Mouse (Mus musculus): ENCODE measurements around the gene Tie1. TPM values are rescaled to one million over a fixed set of nuclear protein-coding genes. Genes with fewer than 3 reads are reported as not detected.

Tie1 gene
- polyA plus RNA-seq, 1 experiment = 12.8 TPM

- Histone ChIP-seq H3K27me3 (ENCODE audit: control insufficient read depth, insufficient read depth, low read length) (no peaks in the 10 kb centered on the region), H3K4me3 (replicated peaks; ENCODE audit: insufficient read depth, low read depth, low read length) (no peak overlapping the region), H3K4me1 (ENCODE audit: control insufficient read depth, insufficient read depth, low read length) (peaks cover 10% of the 10 kb centered on the region), H3K27ac (ENCODE audit: insufficient read depth, low read length) (no peak overlapping the region)
- 80% methylated on average over 1 of the region's 1 CpGs for WGBS
- no peak for DNase-seq
- no peak for TF ChIP-seq POLR2A (IDR thresholded peaks at IDR 0.05; ENCODE audit: borderline replicate concordance, insufficient read depth, low read length)
- no peak for TF ChIP-seq CTCF (IDR thresholded peaks at IDR 0.05; ENCODE audit: borderline replicate concordance, insufficient read depth, low read depth, low read length)
Measured at GRCm38 (mm10) chr4:118425374-118425773, 64.5 kb downstream of the Tie1 start.

DNA sequence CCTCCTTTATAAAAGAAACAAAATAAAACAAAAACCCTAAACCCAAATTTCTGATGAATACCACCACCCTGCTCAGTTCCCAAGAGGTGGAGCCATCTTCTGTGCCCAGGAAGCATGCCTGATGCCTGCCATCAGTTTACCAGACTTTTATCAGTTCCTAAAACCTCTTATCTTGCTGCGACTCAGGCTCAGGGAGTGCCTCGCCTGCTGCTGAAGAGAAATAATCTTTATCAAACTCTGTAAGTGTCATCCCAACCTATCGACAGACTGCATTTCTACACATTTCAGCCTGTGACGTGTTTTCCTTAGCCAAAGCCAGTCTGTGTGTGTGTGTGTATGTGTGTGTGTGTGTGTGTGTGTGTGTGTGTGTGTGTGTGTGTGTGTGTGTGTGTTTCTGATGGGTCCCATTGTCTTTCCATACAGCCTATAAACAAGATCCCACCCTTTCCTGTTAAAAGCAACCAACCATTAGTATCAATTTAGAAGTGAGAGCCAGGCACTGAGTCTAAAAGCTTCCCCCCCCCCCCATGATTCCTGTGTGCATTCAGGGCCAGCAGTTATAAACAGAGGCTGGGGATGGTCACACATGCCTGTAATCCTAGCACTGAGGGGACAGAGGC, 65.2 kb downstream of the Tie1 start:
- no peak overlapping the region for H3K27ac ChIP-seq (ENCODE audit: insufficient read depth, low read length)
- no peak for DNase-seq
- TF ChIP-seq POLR2A (IDR thresholded peaks at IDR 0.05; ENCODE audit: borderline replicate concordance, insufficient read depth, low read length) (no peak), CTCF (IDR thresholded peaks at IDR 0.05; ENCODE audit: borderline replicate concordance, insufficient read depth, low read depth, low read length) (no peak)
- H3K27me3 ChIP-seq (ENCODE audit: control insufficient read depth, insufficient read depth, low read length) = no peaks in the 10 kb centered on the region
- H3K4me3 ChIP-seq (replicated peaks; ENCODE audit: insufficient read depth, low read depth, low read length) = no peak overlapping the region
- peaks cover 10% of the 10 kb centered on the region for H3K4me1 ChIP-seq (ENCODE audit: control insufficient read depth, insufficient read depth, low read length)
- WGBS = 87% methylated on average over 4 of the region's 4 CpGs

GRCm38 (mm10) chr4:118421384-118421783, 68.5 kb downstream of the Tie1 start:
- no peak for TF ChIP-seq POLR2A (IDR thresholded peaks at IDR 0.05; ENCODE audit: borderline replicate concordance, insufficient read depth, low read length)
- no peak for TF ChIP-seq CTCF (IDR thresholded peaks at IDR 0.05; ENCODE audit: borderline replicate concordance, insufficient read depth, low read depth, low read length)
- H3K4me3 ChIP-seq (replicated peaks; ENCODE audit: insufficient read depth, low read depth, low read length) = no peak overlapping the region
- WGBS = 95% methylated on average over 3 of the region's 3 CpGs
- H3K27ac ChIP-seq (ENCODE audit: insufficient read depth, low read length) = no peak overlapping the region
- no peaks in the 10 kb centered on the region for H3K27me3 ChIP-seq (ENCODE audit: control insufficient read depth, insufficient read depth, low read length)
- H3K4me1 ChIP-seq (ENCODE audit: control insufficient read depth, insufficient read depth, low read length) = no peaks in the 10 kb centered on the region
- DNase-seq = no peak

Other genes with a start within 250 kb of the Tie1 start
- 24.5 and 26.9 TPM in 2 replicates for gene Ptprf, start 198.7 kb downstream of the Tie1 start, polyA plus RNA-seq (2012; rRNA removed)
- gene Szt2, start 80.8 kb downstream of the Tie1 start, polyA plus RNA-seq (2012; rRNA removed) = 38.0 and 38.6 TPM in 2 replicates
- gene Med8, start 80.7 kb downstream of the Tie1 start, polyA plus RNA-seq (2012; rRNA removed) = 61.0 and 65.8 TPM in 2 replicates
- 79.1 and 85.4 TPM in 2 replicates for gene Elovl1, start 62.0 kb downstream of the Tie1 start, polyA plus RNA-seq (2012; rRNA removed)
- gene Cdc20, start 52.7 kb downstream of the Tie1 start, polyA plus RNA-seq (2012; rRNA removed) = 3.4 and 3.6 TPM in 2 replicates
- 0.05 TPM in 2 replicates for gene Mpl, start 32.5 kb downstream of the Tie1 start, polyA plus RNA-seq (2012; rRNA removed)
- not detected in 2 replicates for gene 2610528J11Rik, start 36.9 kb upstream of the Tie1 start, polyA plus RNA-seq (2012; rRNA removed)
- 43.5 and 60.1 TPM in 2 replicates for gene Tmem125, start 54.0 kb upstream of the Tie1 start, polyA plus RNA-seq (2012; rRNA removed)
- 0.27 and 0.36 TPM in 2 replicates for gene Cfap57, start 130.7 kb upstream of the Tie1 start, polyA plus RNA-seq (2012; rRNA removed)
- 61.9 and 64.0 TPM in 2 replicates for gene Ebna1bp2, start 130.7 kb upstream of the Tie1 start, polyA plus RNA-seq (2012; rRNA removed)
- gene Olfr62, start 168.9 kb upstream of the Tie1 start, polyA plus RNA-seq (2012; rRNA removed) = not detected in 2 replicates
- gene Olfr1342, start 202.7 kb upstream of the Tie1 start, polyA plus RNA-seq (2012; rRNA removed) = not detected in 2 replicates
- not detected in 2 replicates for gene Olfr1341, start 213.5 kb upstream of the Tie1 start, polyA plus RNA-seq (2012; rRNA removed)
- not detected in 2 replicates for gene Olfr1340, start 230.1 kb upstream of the Tie1 start, polyA plus RNA-seq (2012; rRNA removed)
- not detected in 2 replicates for gene Olfr1339, start 242.1 kb upstream of the Tie1 start, polyA plus RNA-seq (2012; rRNA removed)

Data from cerebellum, adult 2 months (tissue).